Mouse (Mus musculus): Measurements from ENCODE around the gene Ttc5. TPM values are rescaled to one million over a fixed set of nuclear protein-coding genes. Genes with fewer than 3 reads are reported as not detected.

The Ttc5 gene
- 45.6 and 47.0 TPM in 2 replicates for polyA plus RNA-seq (2015; fragmentation: Nextera tagmentation; extraction: Ambion mirVana)

- ATAC-seq (peak; percentile 97), DNase-seq (ENCODE audit: low spot score) (peak; percentile 90)
- no peaks in the 10 kb centered on the region for H3K27me3 ChIP-seq (replicated peaks; ENCODE audit: insufficient read depth, low read length)
- 0% methylated on average over 20 of the region's 21 CpGs for WGBS
- peak; percentile 94 for TF ChIP-seq CTCF (IDR thresholded peaks at IDR 0.05)
- TF ChIP-seq EP300 (IDR thresholded peaks at IDR 0.05), result no peak
- H3K4me3 ChIP-seq (ENCODE audit: low read depth, low read length), result peak within 1 kb of the TSS; percentile 88
- H3K9ac ChIP-seq (replicated peaks; ENCODE audit: low read depth), result peak within 1 kb of the TSS; percentile 44
- 0 out of 2 replicates have a peak, but pooled peaks cover 2% of the 10 kb centered on the region for H3K36me3 ChIP-seq (ENCODE audit: insufficient read depth, low read length)
- H3K4me1 ChIP-seq (ENCODE audit: insufficient read depth, low read depth, low read length), result no peaks in the 10 kb centered on the region; the same call in 1 of the 2 replicates
- peak within 1 kb of the TSS; percentile 64 for H3K4me2 ChIP-seq (replicated peaks; ENCODE audit: low read depth, low read length)
- H3K27ac ChIP-seq (ENCODE audit: low read length), result peak within 1 kb of the TSS; percentile 71
- no peaks in the 10 kb centered on the region for H3K9me3 ChIP-seq (ENCODE audit: low read length)
These were observed at the start of gene Ttc5 for GRCm38 (mm10) chr14:50785251-50785637. Gene Ttc5, minus strand, starts transcription at chr14:50785519.

GRCm38 (mm10) chr14:50834435-50834834 lies 49.1 kb upstream of the Ttc5 start:
- no peaks in the 10 kb centered on the region for H3K27me3 ChIP-seq (replicated peaks; ENCODE audit: insufficient read depth, low read length)
- H3K4me3 ChIP-seq (ENCODE audit: low read depth, low read length), result no peak overlapping the region
- 0 out of 2 replicates have a peak overlapping the region, but pooled peaks have one; percentile 2 for H3K27ac ChIP-seq (ENCODE audit: low read length)
- H3K4me2 ChIP-seq (replicated peaks; ENCODE audit: low read depth, low read length), result no peak overlapping the region
- no peak overlapping the region for H3K9ac ChIP-seq (replicated peaks; ENCODE audit: low read depth)
- no peaks in the 10 kb centered on the region for H3K9me3 ChIP-seq (ENCODE audit: low read length)
- H3K4me1 ChIP-seq (ENCODE audit: insufficient read depth, low read depth, low read length), result no peaks in the 10 kb centered on the region
- no peaks in the 10 kb centered on the region for H3K36me3 ChIP-seq (ENCODE audit: insufficient read depth, low read length)
- 22% methylated on average over 2 of the region's 2 CpGs for WGBS
- ATAC-seq (peak; percentile 81), DNase-seq (ENCODE audit: low spot score) (peak; percentile 74)
- no peak for TF ChIP-seq CTCF (IDR thresholded peaks at IDR 0.05)
- no peak for TF ChIP-seq EP300 (IDR thresholded peaks at IDR 0.05)

GRCm38 (mm10) chr14:50833964-50834363 lies 48.6 kb upstream of the Ttc5 start:
- Histone ChIP-seq H3K4me3 (ENCODE audit: low read depth, low read length) (no peak overlapping the region), H3K9me3 (ENCODE audit: low read length) (no peaks in the 10 kb centered on the region), H3K27ac (ENCODE audit: low read length) (peak overlapping the region; percentile 2; the same call in 1 of the 2 replicates), H3K27me3 (replicated peaks; ENCODE audit: insufficient read depth, low read length) (no peaks in the 10 kb centered on the region), H3K9ac (replicated peaks; ENCODE audit: low read depth) (no peak overlapping the region), H3K36me3 (ENCODE audit: insufficient read depth, low read length) (no peaks in the 10 kb centered on the region), H3K4me2 (replicated peaks; ENCODE audit: low read depth, low read length) (no peak overlapping the region), H3K4me1 (ENCODE audit: insufficient read depth, low read depth, low read length) (no peaks in the 10 kb centered on the region)
- ATAC-seq, result peak; percentile 78
- TF ChIP-seq CTCF (IDR thresholded peaks at IDR 0.05) (no peak; the same call in 1 of the 2 replicates), EP300 (IDR thresholded peaks at IDR 0.05) (no peak)
- peak; percentile 29 for DNase-seq (ENCODE audit: low spot score)
- 59% methylated on average over 10 of the region's 10 CpGs for WGBS

- H3K4me1 ChIP-seq (ENCODE audit: insufficient read depth, low read depth, low read length), result no peaks in the 10 kb centered on the region
- TF ChIP-seq CTCF (IDR thresholded peaks at IDR 0.05), result no peak
- no peak for TF ChIP-seq EP300 (IDR thresholded peaks at IDR 0.05)
- no peak overlapping the region for H3K4me2 ChIP-seq (replicated peaks; ENCODE audit: low read depth, low read length)
- no peak overlapping the region for H3K27ac ChIP-seq (ENCODE audit: low read length)
- WGBS, result 78% methylated on average over 3 of the region's 3 CpGs
- DNase-seq (ENCODE audit: low spot score) (no peak), ATAC-seq (no peak)
- H3K9me3 ChIP-seq (ENCODE audit: low read length), result no peaks in the 10 kb centered on the region
- H3K9ac ChIP-seq (replicated peaks; ENCODE audit: low read depth), result no peak overlapping the region
- H3K36me3 ChIP-seq (ENCODE audit: insufficient read depth, low read length), result no peaks in the 10 kb centered on the region
- H3K4me3 ChIP-seq (ENCODE audit: low read depth, low read length), result no peak overlapping the region
- no peaks in the 10 kb centered on the region for H3K27me3 ChIP-seq (replicated peaks; ENCODE audit: insufficient read depth, low read length)
These were observed 44.6 kb upstream of the Ttc5 start for GRCm38 (mm10) chr14:50829878-50830277.

- ATAC-seq (no peak), DNase-seq (ENCODE audit: low spot score) (no peak)
- Histone ChIP-seq H3K4me2 (replicated peaks; ENCODE audit: low read depth, low read length) (no peak overlapping the region), H3K9me3 (ENCODE audit: low read length) (no peaks in the 10 kb centered on the region), H3K4me1 (ENCODE audit: insufficient read depth, low read depth, low read length) (no peaks in the 10 kb centered on the region), H3K27me3 (replicated peaks; ENCODE audit: insufficient read depth, low read length) (no peaks in the 10 kb centered on the region), H3K4me3 (ENCODE audit: low read depth, low read length) (no peak overlapping the region), H3K36me3 (ENCODE audit: insufficient read depth, low read length) (peaks cover 14% of the 10 kb centered on the region; the same call in 1 of the 2 replicates), H3K27ac (ENCODE audit: low read length) (no peak overlapping the region), H3K9ac (replicated peaks; ENCODE audit: low read depth) (no peak overlapping the region)
- 91% methylated on average over 4 of the region's 4 CpGs for WGBS
- TF ChIP-seq CTCF (IDR thresholded peaks at IDR 0.05) (no peak), EP300 (IDR thresholded peaks at IDR 0.05) (no peak)
These were observed 41.3 kb upstream of the Ttc5 start for GRCm38 (mm10) chr14:50826579-50826978.

- H3K4me2 ChIP-seq (replicated peaks; ENCODE audit: low read depth, low read length), result no peak overlapping the region
- no peak for ATAC-seq
- no peak for TF ChIP-seq CTCF (IDR thresholded peaks at IDR 0.05)
- no peak for TF ChIP-seq EP300 (IDR thresholded peaks at IDR 0.05)
These were observed 38.9 kb upstream of the Ttc5 start for GRCm38 (mm10) chr14:50824219-50824618.

GRCm38 (mm10) chr14:50823240-50823639 lies 37.9 kb upstream of the Ttc5 start:
- 73% methylated on average over 2 of the region's 2 CpGs for WGBS
- Histone ChIP-seq H3K9ac (replicated peaks; ENCODE audit: low read depth) (no peak overlapping the region), H3K27ac (ENCODE audit: low read length) (no peak overlapping the region), H3K4me3 (ENCODE audit: low read depth, low read length) (no peak overlapping the region), H3K9me3 (ENCODE audit: low read length) (no peaks in the 10 kb centered on the region), H3K4me2 (replicated peaks; ENCODE audit: low read depth, low read length) (no peak overlapping the region), H3K36me3 (ENCODE audit: insufficient read depth, low read length) (peaks cover 29% of the 10 kb centered on the region), H3K4me1 (ENCODE audit: insufficient read depth, low read depth, low read length) (no peaks in the 10 kb centered on the region), H3K27me3 (replicated peaks; ENCODE audit: insufficient read depth, low read length) (no peaks in the 10 kb centered on the region)
- ATAC-seq, result no peak
- TF ChIP-seq EP300 (IDR thresholded peaks at IDR 0.05), result no peak
- TF ChIP-seq CTCF (IDR thresholded peaks at IDR 0.05), result no peak; the same call in 1 of the 2 replicates
- DNase-seq (ENCODE audit: low spot score), result no peak

More at GRCm38 (mm10) chr14:50824219-50824618, 38.9 kb upstream of the Ttc5 start:
- Histone ChIP-seq H3K27ac (ENCODE audit: low read length) (no peak overlapping the region), H3K4me3 (ENCODE audit: low read depth, low read length) (no peak overlapping the region), H3K27me3 (replicated peaks; ENCODE audit: insufficient read depth, low read length) (no peaks in the 10 kb centered on the region), H3K4me1 (ENCODE audit: insufficient read depth, low read depth, low read length) (no peaks in the 10 kb centered on the region), H3K9ac (replicated peaks; ENCODE audit: low read depth) (no peak overlapping the region), H3K9me3 (ENCODE audit: low read length) (no peaks in the 10 kb centered on the region), H3K36me3 (ENCODE audit: insufficient read depth, low read length) (peaks cover 26% of the 10 kb centered on the region)
- WGBS, result 83% methylated on average over 9 of the region's 9 CpGs
- DNase-seq (ENCODE audit: low spot score), result no peak

Measured in lung, postnatal 0 days (tissue).